ENCODE assay signal across 15 mouse cellular contexts in genomic region chr13:115719276-115719675, GRCm38 (mm10).
"Had no signal": no experiment of that assay in that cellular context is flagged by ENCODE, and none has a peak within 500 bp of the region (broad histone marks: within the 10 kb centered on the region; RNA-seq: fewer than 3 reads in every experiment).

No protein-coding gene starts in this region.

- H3K9me3 ChIP-seq: midbrain, embryonic 10.5 days; midbrain, embryonic 12.5 days; neural tube, embryonic 12.5 days; stomach, embryonic 15.5 days had no signal

- H3K4me3 ChIP-seq: midbrain, embryonic 10.5 days; midbrain, embryonic 12.5 days; myocyte; neural tube, embryonic 12.5 days; stomach, embryonic 15.5 days had no signal

- H3K4me1 ChIP-seq: midbrain, embryonic 10.5 days; midbrain, embryonic 12.5 days; neural tube, embryonic 12.5 days; stomach, embryonic 15.5 days had no signal

- DNase-seq: lung, embryonic 14.5 days; lung, postnatal 10 days; lung, postnatal 4 days; midbrain, embryonic 14.5 days; right cerebral cortex, postnatal 14 days; thymus, adult 2 months; thymus, postnatal 25 days; thymus, postnatal 4 days had no signal

- H3K27me3 ChIP-seq: midbrain, embryonic 12.5 days; neural tube, embryonic 12.5 days; stomach, embryonic 15.5 days had no signal

- H3K27ac ChIP-seq: midbrain, embryonic 10.5 days; midbrain, embryonic 12.5 days; neural tube, embryonic 12.5 days; stomach, embryonic 15.5 days; stomach, postnatal 0 days had no signal

- H3K9ac ChIP-seq: lung, embryonic 14.5 days; midbrain, embryonic 12.5 days; neural tube, embryonic 12.5 days; stomach, embryonic 15.5 days had no signal

- H3K36me3 ChIP-seq: midbrain, embryonic 10.5 days; midbrain, embryonic 12.5 days; neural tube, embryonic 12.5 days; stomach, embryonic 15.5 days had no signal

- H3K4me2 ChIP-seq: lung, embryonic 14.5 days; midbrain, embryonic 12.5 days; neural tube, embryonic 12.5 days; stomach, embryonic 15.5 days had no signal

- ATAC-seq: midbrain, embryonic 16.5 days had no signal
